Mouse (Mus musculus): Measurements from ENCODE around the gene Asb16. TPM values are rescaled to one million over a fixed set of nuclear protein-coding genes. Genes with fewer than 3 reads are reported as not detected.

Gene Asb16
- polyA plus RNA-seq, 1 experiment from 2014 or later, result 0.23 TPM

- peak overlapping the region; percentile 99 for H3K27ac ChIP-seq (ENCODE audit: low read depth, low read length)
- H3K4me2 ChIP-seq, result peak overlapping the region; percentile 75
- WGBS (ENCODE audit: insufficient replicate concordance), result 19% methylated on average over 14 of the region's 14 CpGs
- no peaks in the 10 kb centered on the region for H3K27me3 ChIP-seq (ENCODE audit: control insufficient read depth, insufficient read depth, low read length)
- peaks cover 23% of the 10 kb centered on the region for H3K4me1 ChIP-seq (ENCODE audit: control insufficient read depth, insufficient read depth, low read length)
- H3K9ac ChIP-seq (ENCODE audit: low read depth, low read length), result peak overlapping the region; percentile 100
- ATAC-seq (replicated peaks; ENCODE audit: insufficient number of reproducible peaks, low FRiP score, low TSS enrichment), result no peak
- no peaks in the 10 kb centered on the region for H3K9me3 ChIP-seq (replicated peaks; ENCODE audit: control insufficient read depth, low read length)
- H3K4me3 ChIP-seq (ENCODE audit: low read depth, low read length), result peak overlapping the region; percentile 100
- peaks cover 25% of the 10 kb centered on the region for H3K36me3 ChIP-seq (ENCODE audit: control insufficient read depth, insufficient read depth, low read length)
These were observed 47.4 kb downstream of the Asb16 start for GRCm38 (mm10) chr11:102315690-102316571.

- Histone ChIP-seq H3K4me2 (peak overlapping the region; percentile 75), H3K36me3 (ENCODE audit: control insufficient read depth, insufficient read depth, low read length) (peaks cover 25% of the 10 kb centered on the region), H3K4me3 (ENCODE audit: low read depth, low read length) (peak overlapping the region; percentile 100), H3K9me3 (replicated peaks; ENCODE audit: control insufficient read depth, low read length) (no peaks in the 10 kb centered on the region), H3K27me3 (ENCODE audit: control insufficient read depth, insufficient read depth, low read length) (no peaks in the 10 kb centered on the region), H3K9ac (ENCODE audit: low read depth, low read length) (peak overlapping the region; percentile 100), H3K4me1 (ENCODE audit: control insufficient read depth, insufficient read depth, low read length) (peaks cover 17% of the 10 kb centered on the region), H3K27ac (ENCODE audit: low read depth, low read length) (peak overlapping the region; percentile 99)
- under 1% methylated on average over 55 of the region's 80 CpGs for WGBS (ENCODE audit: insufficient replicate concordance)
- ATAC-seq (replicated peaks; ENCODE audit: insufficient number of reproducible peaks, low FRiP score, low TSS enrichment), result peak; percentile 41
These were observed 48.2 kb downstream of the Asb16 start for GRCm38 (mm10) chr11:102316572-102317297.

- Histone ChIP-seq H3K4me3 (ENCODE audit: low read depth, low read length) (peak overlapping the region; percentile 100), H3K9me3 (replicated peaks; ENCODE audit: control insufficient read depth, low read length) (no peaks in the 10 kb centered on the region), H3K4me2 (peak overlapping the region; percentile 75), H3K27me3 (ENCODE audit: control insufficient read depth, insufficient read depth, low read length) (no peaks in the 10 kb centered on the region), H3K36me3 (ENCODE audit: control insufficient read depth, insufficient read depth, low read length) (peaks cover 21% of the 10 kb centered on the region), H3K4me1 (ENCODE audit: control insufficient read depth, insufficient read depth, low read length) (peaks cover 17% of the 10 kb centered on the region), H3K9ac (ENCODE audit: low read depth, low read length) (peak overlapping the region; percentile 100), H3K27ac (ENCODE audit: low read depth, low read length) (peak overlapping the region; percentile 99)
- WGBS (ENCODE audit: insufficient replicate concordance), result 1% methylated on average over 60 of the region's 87 CpGs
- 0 out of 2 replicates have a peak, but pooled peaks have one; percentile 15 for ATAC-seq (replicated peaks; ENCODE audit: insufficient number of reproducible peaks, low FRiP score, low TSS enrichment)
These were observed 48.9 kb downstream of the Asb16 start for GRCm38 (mm10) chr11:102317298-102317900.

- Histone ChIP-seq H3K4me2 (peak overlapping the region; percentile 75), H3K4me3 (ENCODE audit: low read depth, low read length) (peak overlapping the region; percentile 100), H3K27me3 (ENCODE audit: control insufficient read depth, insufficient read depth, low read length) (no peaks in the 10 kb centered on the region; the same call in 1 of the 2 replicates), H3K4me1 (ENCODE audit: control insufficient read depth, insufficient read depth, low read length) (peaks cover 17% of the 10 kb centered on the region), H3K27ac (ENCODE audit: low read depth, low read length) (peak overlapping the region; percentile 99), H3K9ac (ENCODE audit: low read depth, low read length) (peak overlapping the region; percentile 100), H3K9me3 (replicated peaks; ENCODE audit: control insufficient read depth, low read length) (no peaks in the 10 kb centered on the region), H3K36me3 (ENCODE audit: control insufficient read depth, insufficient read depth, low read length) (peaks cover 15% of the 10 kb centered on the region)
- under 1% methylated on average over 53 of the region's 77 CpGs for WGBS (ENCODE audit: insufficient replicate concordance)
- peak; percentile 68 for ATAC-seq (replicated peaks; ENCODE audit: insufficient number of reproducible peaks, low FRiP score, low TSS enrichment)
These were observed 49.5 kb downstream of the Asb16 start for GRCm38 (mm10) chr11:102317901-102318575.

GRCm38 (mm10) chr11:102318576-102319409 lies 50.2 kb downstream of the Asb16 start:
- Histone ChIP-seq H3K9ac (ENCODE audit: low read depth, low read length) (peak overlapping the region; percentile 100), H3K27ac (ENCODE audit: low read depth, low read length) (peak overlapping the region; percentile 99), H3K4me2 (peak overlapping the region; percentile 75), H3K4me1 (ENCODE audit: control insufficient read depth, insufficient read depth, low read length) (peaks cover 17% of the 10 kb centered on the region), H3K9me3 (replicated peaks; ENCODE audit: control insufficient read depth, low read length) (no peaks in the 10 kb centered on the region), H3K27me3 (ENCODE audit: control insufficient read depth, insufficient read depth, low read length) (no peaks in the 10 kb centered on the region; the same call in 1 of the 2 replicates), H3K36me3 (ENCODE audit: control insufficient read depth, insufficient read depth, low read length) (peaks cover 9% of the 10 kb centered on the region; the same call in 1 of the 2 replicates), H3K4me3 (ENCODE audit: low read depth, low read length) (peak overlapping the region; percentile 100)
- ATAC-seq (replicated peaks; ENCODE audit: insufficient number of reproducible peaks, low FRiP score, low TSS enrichment), result no peak
- under 1% methylated on average over 75 of the region's 84 CpGs for WGBS (ENCODE audit: insufficient replicate concordance)

- no peaks in the 10 kb centered on the region for H3K9me3 ChIP-seq (replicated peaks; ENCODE audit: control insufficient read depth, low read length)
- ATAC-seq (replicated peaks; ENCODE audit: insufficient number of reproducible peaks, low FRiP score, low TSS enrichment), result 0 out of 2 replicates have a peak, but pooled peaks have one; percentile 18
- no peaks in the 10 kb centered on the region; the same call in 1 of the 2 replicates for H3K27me3 ChIP-seq (ENCODE audit: control insufficient read depth, insufficient read depth, low read length)
- H3K36me3 ChIP-seq (ENCODE audit: control insufficient read depth, insufficient read depth, low read length), result peaks cover 4% of the 10 kb centered on the region; the same call in 1 of the 2 replicates
- peak within 1 kb of the TSS; percentile 99 for H3K27ac ChIP-seq (ENCODE audit: low read depth, low read length)
- H3K4me1 ChIP-seq (ENCODE audit: control insufficient read depth, insufficient read depth, low read length), result peaks cover 17% of the 10 kb centered on the region
- H3K4me2 ChIP-seq, result peak within 1 kb of the TSS; percentile 75
- H3K4me3 ChIP-seq (ENCODE audit: low read depth, low read length), result peak within 1 kb of the TSS; percentile 100
- peak within 1 kb of the TSS; percentile 100 for H3K9ac ChIP-seq (ENCODE audit: low read depth, low read length)
- WGBS (ENCODE audit: insufficient replicate concordance), result under 1% methylated on average over 25 of the region's 25 CpGs
These were observed 50.9 kb downstream of the Asb16 start, which contains the start of gene Ubtf for GRCm38 (mm10) chr11:102319410-102319792. Gene Ubtf (minus strand): TSS chr11:102319742.

GRCm38 (mm10) chr11:102319941-102320685 lies 51.6 kb downstream of the Asb16 start:
- H3K4me1 ChIP-seq (ENCODE audit: control insufficient read depth, insufficient read depth, low read length), result peaks cover 17% of the 10 kb centered on the region
- H3K36me3 ChIP-seq (ENCODE audit: control insufficient read depth, insufficient read depth, low read length), result peaks cover 2% of the 10 kb centered on the region; the same call in 1 of the 2 replicates
- H3K27ac ChIP-seq (ENCODE audit: low read depth, low read length), result peak overlapping the region; percentile 99
- 1% methylated on average over 38 of the region's 38 CpGs for WGBS (ENCODE audit: insufficient replicate concordance)
- ATAC-seq (replicated peaks; ENCODE audit: insufficient number of reproducible peaks, low FRiP score, low TSS enrichment), result no peak
- H3K9ac ChIP-seq (ENCODE audit: low read depth, low read length), result peak overlapping the region; percentile 100
- H3K9me3 ChIP-seq (replicated peaks; ENCODE audit: control insufficient read depth, low read length), result no peaks in the 10 kb centered on the region
- no peaks in the 10 kb centered on the region; the same call in 1 of the 2 replicates for H3K27me3 ChIP-seq (ENCODE audit: control insufficient read depth, insufficient read depth, low read length)
- peak overlapping the region; percentile 75 for H3K4me2 ChIP-seq
- H3K4me3 ChIP-seq (ENCODE audit: low read depth, low read length), result peak overlapping the region; percentile 100

Measured in heart, embryonic 11.5 days (tissue).